Mouse (Mus musculus): ENCODE data around the gene H2-M10.6. TPM values are rescaled to one million over a fixed set of nuclear protein-coding genes. Genes with fewer than 3 reads are reported as not detected.
"Not testable (repeated sequence)": the region's sequence is repeated elsewhere in the genome, so short reads cannot be mapped to it uniquely, and the experiment has no call there.

The H2-M10.6 gene
- polyA plus RNA-seq, 1 experiment from 2014 or later, result not detected

GRCm38 (mm10) chr17:36799493-36799892, 12.5 kb upstream of the H2-M10.6 start:
- 74% methylated on average over 10 of the region's 10 CpGs for WGBS (ENCODE audit: insufficient replicate concordance)
- H3K36me3 ChIP-seq (ENCODE audit: control insufficient read depth, insufficient read depth, low read length), result no peaks in the 10 kb centered on the region
- H3K27me3 ChIP-seq (ENCODE audit: control insufficient read depth, insufficient read depth, low read length), result no peaks in the 10 kb centered on the region
- ATAC-seq (replicated peaks; ENCODE audit: insufficient number of reproducible peaks, low FRiP score, low TSS enrichment), result no peak
- no peaks in the 10 kb centered on the region for H3K9me3 ChIP-seq (replicated peaks; ENCODE audit: control insufficient read depth, low read length)
- no peak overlapping the region for H3K4me2 ChIP-seq
- H3K4me3 ChIP-seq (ENCODE audit: low read depth, low read length), result no peak overlapping the region
- H3K4me1 ChIP-seq (ENCODE audit: control insufficient read depth, insufficient read depth, low read length), result no peaks in the 10 kb centered on the region
- H3K27ac ChIP-seq (ENCODE audit: low read depth, low read length), result no peak overlapping the region
- H3K9ac ChIP-seq (ENCODE audit: low read depth, low read length), result no peak overlapping the region

GRCm38 (mm10) chr17:36799921-36800462, 12.0 kb upstream of the H2-M10.6 start:
- H3K4me3 ChIP-seq (ENCODE audit: low read depth, low read length); H3K4me2 ChIP-seq; H3K9ac ChIP-seq (ENCODE audit: low read depth, low read length); H3K4me1 ChIP-seq (ENCODE audit: control insufficient read depth, insufficient read depth, low read length); H3K36me3 ChIP-seq (ENCODE audit: control insufficient read depth, insufficient read depth, low read length); ATAC-seq (replicated peaks; ENCODE audit: insufficient number of reproducible peaks, low FRiP score, low TSS enrichment); H3K9me3 ChIP-seq (replicated peaks; ENCODE audit: control insufficient read depth, low read length); H3K27ac ChIP-seq (ENCODE audit: low read depth, low read length); H3K27me3 ChIP-seq (ENCODE audit: control insufficient read depth, insufficient read depth, low read length): not testable (repeated sequence)
- WGBS (ENCODE audit: insufficient replicate concordance), result 37% methylated on average over 4 of the region's 4 CpGs

GRCm38 (mm10) chr17:36824005-36824404, 12.0 kb downstream of the H2-M10.6 start:
- Histone ChIP-seq H3K27ac (ENCODE audit: low read depth, low read length) (no peak overlapping the region), H3K4me3 (ENCODE audit: low read depth, low read length) (no peak overlapping the region), H3K4me2 (no peak overlapping the region), H3K9ac (ENCODE audit: low read depth, low read length) (no peak overlapping the region), H3K4me1 (ENCODE audit: control insufficient read depth, insufficient read depth, low read length) (no peaks in the 10 kb centered on the region), H3K36me3 (ENCODE audit: control insufficient read depth, insufficient read depth, low read length) (no peaks in the 10 kb centered on the region), H3K27me3 (ENCODE audit: control insufficient read depth, insufficient read depth, low read length) (no peaks in the 10 kb centered on the region), H3K9me3 (replicated peaks; ENCODE audit: control insufficient read depth, low read length) (no peaks in the 10 kb centered on the region)
- ATAC-seq (replicated peaks; ENCODE audit: insufficient number of reproducible peaks, low FRiP score, low TSS enrichment), result 0 out of 2 replicates have a peak, but pooled peaks have one; percentile 4

- Histone ChIP-seq H3K27ac (ENCODE audit: low read depth, low read length) (no peak overlapping the region), H3K4me1 (ENCODE audit: control insufficient read depth, insufficient read depth, low read length) (no peaks in the 10 kb centered on the region), H3K4me3 (ENCODE audit: low read depth, low read length) (no peak overlapping the region), H3K9me3 (replicated peaks; ENCODE audit: control insufficient read depth, low read length) (no peaks in the 10 kb centered on the region), H3K36me3 (ENCODE audit: control insufficient read depth, insufficient read depth, low read length) (no peaks in the 10 kb centered on the region), H3K27me3 (ENCODE audit: control insufficient read depth, insufficient read depth, low read length) (no peaks in the 10 kb centered on the region), H3K4me2 (no peak overlapping the region), H3K9ac (ENCODE audit: low read depth, low read length) (no peak overlapping the region)
- ATAC-seq (replicated peaks; ENCODE audit: insufficient number of reproducible peaks, low FRiP score, low TSS enrichment), result no peak
- WGBS (ENCODE audit: insufficient replicate concordance), result 19% methylated on average over 4 of the region's 4 CpGs
Measured at GRCm38 (mm10) chr17:36825525-36825924, 13.6 kb downstream of the H2-M10.6 start.

- not testable (repeated sequence) for H3K4me1 ChIP-seq (ENCODE audit: control insufficient read depth, insufficient read depth, low read length); H3K4me3 ChIP-seq (ENCODE audit: low read depth, low read length); H3K27ac ChIP-seq (ENCODE audit: low read depth, low read length); H3K9ac ChIP-seq (ENCODE audit: low read depth, low read length); H3K9me3 ChIP-seq (replicated peaks; ENCODE audit: control insufficient read depth, low read length); H3K4me2 ChIP-seq; H3K36me3 ChIP-seq (ENCODE audit: control insufficient read depth, insufficient read depth, low read length); H3K27me3 ChIP-seq (ENCODE audit: control insufficient read depth, insufficient read depth, low read length)
- 0 out of 2 replicates have a peak, but pooled peaks have one; percentile 31 for ATAC-seq (replicated peaks; ENCODE audit: insufficient number of reproducible peaks, low FRiP score, low TSS enrichment)
- WGBS (ENCODE audit: insufficient replicate concordance), result 21% methylated on average over 5 of the region's 5 CpGs
Measured at GRCm38 (mm10) chr17:36826002-36826401, 14.0 kb downstream of the H2-M10.6 start.

- H3K4me2 ChIP-seq, result no peak overlapping the region
- no peaks in the 10 kb centered on the region for H3K27me3 ChIP-seq (ENCODE audit: control insufficient read depth, insufficient read depth, low read length)
- no peak for ATAC-seq (replicated peaks; ENCODE audit: insufficient number of reproducible peaks, low FRiP score, low TSS enrichment)
- no peaks in the 10 kb centered on the region for H3K4me1 ChIP-seq (ENCODE audit: control insufficient read depth, insufficient read depth, low read length)
- no peaks in the 10 kb centered on the region for H3K9me3 ChIP-seq (replicated peaks; ENCODE audit: control insufficient read depth, low read length)
- H3K9ac ChIP-seq (ENCODE audit: low read depth, low read length), result no peak overlapping the region
- no peak overlapping the region for H3K4me3 ChIP-seq (ENCODE audit: low read depth, low read length)
- H3K27ac ChIP-seq (ENCODE audit: low read depth, low read length), result no peak overlapping the region
- H3K36me3 ChIP-seq (ENCODE audit: control insufficient read depth, insufficient read depth, low read length), result no peaks in the 10 kb centered on the region
- 81% methylated on average over 2 of the region's 2 CpGs for WGBS (ENCODE audit: insufficient replicate concordance)
Measured at GRCm38 (mm10) chr17:36828488-36828887, 16.5 kb downstream of the H2-M10.6 start.

- H3K4me3 ChIP-seq (ENCODE audit: low read depth, low read length), result no peak overlapping the region
- no peaks in the 10 kb centered on the region for H3K4me1 ChIP-seq (ENCODE audit: control insufficient read depth, insufficient read depth, low read length)
- ATAC-seq (replicated peaks; ENCODE audit: insufficient number of reproducible peaks, low FRiP score, low TSS enrichment), result no peak
- no peaks in the 10 kb centered on the region for H3K27me3 ChIP-seq (ENCODE audit: control insufficient read depth, insufficient read depth, low read length)
- WGBS (ENCODE audit: insufficient replicate concordance), result 67% methylated on average over 3 of the region's 3 CpGs
- no peak overlapping the region for H3K27ac ChIP-seq (ENCODE audit: low read depth, low read length)
- no peaks in the 10 kb centered on the region for H3K36me3 ChIP-seq (ENCODE audit: control insufficient read depth, insufficient read depth, low read length)
- no peak overlapping the region for H3K9ac ChIP-seq (ENCODE audit: low read depth, low read length)
- H3K9me3 ChIP-seq (replicated peaks; ENCODE audit: control insufficient read depth, low read length), result no peaks in the 10 kb centered on the region
- H3K4me2 ChIP-seq, result no peak overlapping the region
Measured at GRCm38 (mm10) chr17:36830470-36830869, 18.5 kb downstream of the H2-M10.6 start.

- Histone ChIP-seq H3K9me3 (replicated peaks; ENCODE audit: control insufficient read depth, low read length) (no peaks in the 10 kb centered on the region), H3K4me1 (ENCODE audit: control insufficient read depth, insufficient read depth, low read length) (peaks cover 7% of the 10 kb centered on the region; the same call in 1 of the 2 replicates), H3K27me3 (ENCODE audit: control insufficient read depth, insufficient read depth, low read length) (no peaks in the 10 kb centered on the region), H3K9ac (ENCODE audit: low read depth, low read length) (no peak overlapping the region), H3K36me3 (ENCODE audit: control insufficient read depth, insufficient read depth, low read length) (no peaks in the 10 kb centered on the region), H3K27ac (ENCODE audit: low read depth, low read length) (no peak overlapping the region), H3K4me2 (no peak overlapping the region), H3K4me3 (ENCODE audit: low read depth, low read length) (no peak overlapping the region)
- no peak for ATAC-seq (replicated peaks; ENCODE audit: insufficient number of reproducible peaks, low FRiP score, low TSS enrichment)
- WGBS (ENCODE audit: insufficient replicate concordance), result 51% methylated on average over 4 of the region's 4 CpGs
Measured at GRCm38 (mm10) chr17:36832694-36833093, 20.7 kb downstream of the H2-M10.6 start.
